12 mouse cellular contexts compared by ENCODE assay signal in the genomic region with DNA sequence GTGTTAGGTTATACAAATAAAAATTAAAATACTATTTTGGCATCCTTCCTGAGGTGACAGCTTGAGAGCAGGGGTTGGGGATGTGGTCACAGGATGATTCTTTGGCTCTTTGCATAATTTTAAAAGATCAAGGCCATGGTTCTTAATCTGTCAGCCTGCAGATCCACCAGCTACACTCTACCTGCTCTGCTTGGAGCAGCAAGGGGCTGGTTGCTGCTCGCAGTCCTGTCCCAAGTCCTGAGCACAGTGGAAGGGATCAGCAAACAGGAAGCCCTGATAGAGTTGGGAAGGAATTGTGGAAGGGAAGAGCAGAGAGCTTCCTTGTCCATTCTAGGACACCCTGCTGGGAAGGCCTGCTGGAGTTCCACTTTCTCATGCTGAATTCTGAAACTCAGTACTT.
"Had no signal": no experiment of that assay in that cellular context is flagged by ENCODE, and none has a peak within 500 bp of the region (broad histone marks: within the 10 kb centered on the region; RNA-seq: fewer than 3 reads in every experiment).

No protein-coding gene starts in this region.

- DNase-seq: cerebellum, postnatal 10 days; cerebellum, postnatal 14 days; cerebellum, postnatal 25 days; cerebellum, postnatal 36 days; embryo, embryonic 11 days; forebrain, postnatal 0 days; gastrocnemius, adult 2 months; gastrocnemius, postnatal 10 days; gastrocnemius, postnatal 14 days; gastrocnemius, postnatal 25 days; gastrocnemius, postnatal 36 days; heart, adult 2 months had no signal
